Mouse (Mus musculus): Measurements from ENCODE around the gene Ormdl3. TPM values are rescaled to one million over a fixed set of nuclear protein-coding genes. Genes with fewer than 3 reads are reported as not detected.

Ormdl3 gene
- polyA plus RNA-seq, 1 experiment from 2014 or later: 58.2 TPM

GRCm38 (mm10) chr11:98587684-98588546 lies 747 bp upstream of the Ormdl3 start:
- peak; percentile 11; the same call in 1 of the 2 replicates for ATAC-seq (ENCODE audit: insufficient number of reproducible peaks, insufficient read depth, low FRiP score, low TSS enrichment, low read depth)
- Histone ChIP-seq H3K4me1 (replicated peaks) (peaks cover 30% of the 10 kb centered on the region), H3K4me3 (replicated peaks) (peak overlapping the region; percentile 85), H3K27me3 (peaks cover 11% of the 10 kb centered on the region), H3K9me3 (no peaks in the 10 kb centered on the region), H3K4me2 (peak overlapping the region; percentile 94), H3K36me3 (peaks cover 13% of the 10 kb centered on the region), H3K9ac (replicated peaks) (peak overlapping the region; percentile 81), H3K27ac (peak overlapping the region; percentile 75)
- 5% methylated on average over 20 of the region's 20 CpGs for WGBS

- peak overlapping the region; percentile 81 for H3K9ac ChIP-seq (replicated peaks)
- H3K4me1 ChIP-seq (replicated peaks): peaks cover 30% of the 10 kb centered on the region
- H3K4me3 ChIP-seq (replicated peaks): peak overlapping the region; percentile 85
- 3% methylated on average over 22 of the region's 22 CpGs for WGBS
- ATAC-seq (ENCODE audit: insufficient number of reproducible peaks, insufficient read depth, low FRiP score, low TSS enrichment, low read depth): peak; percentile 33; the same call in 1 of the 2 replicates
- H3K27me3 ChIP-seq: peaks cover 4% of the 10 kb centered on the region; the same call in 1 of the 2 replicates
- H3K9me3 ChIP-seq: no peaks in the 10 kb centered on the region
- H3K36me3 ChIP-seq: peaks cover 30% of the 10 kb centered on the region
- peak overlapping the region; percentile 94 for H3K4me2 ChIP-seq
- peak overlapping the region; percentile 82 for H3K27ac ChIP-seq
Measured at GRCm38 (mm10) chr11:98586087-98586891, 879 bp downstream of the Ormdl3 start.

GRCm38 (mm10) chr11:98584629-98585177 lies 2.5 kb downstream of the Ormdl3 start:
- Histone ChIP-seq H3K27ac (no peak overlapping the region), H3K4me3 (replicated peaks) (no peak overlapping the region), H3K36me3 (peaks cover 43% of the 10 kb centered on the region), H3K9ac (replicated peaks) (no peak overlapping the region; the same call in 1 of the 2 replicates), H3K9me3 (no peaks in the 10 kb centered on the region), H3K4me2 (peak overlapping the region; percentile 94; the same call in 1 of the 2 replicates), H3K4me1 (replicated peaks) (peaks cover 30% of the 10 kb centered on the region), H3K27me3 (no peaks in the 10 kb centered on the region)
- no peak for ATAC-seq (ENCODE audit: insufficient number of reproducible peaks, insufficient read depth, low FRiP score, low TSS enrichment, low read depth)
- WGBS: 90% methylated on average over 6 of the region's 6 CpGs

GRCm38 (mm10) chr11:98584146-98584545 lies 3.0 kb downstream of the Ormdl3 start:
- H3K27ac ChIP-seq: no peak overlapping the region
- H3K4me2 ChIP-seq: no peak overlapping the region
- ATAC-seq (ENCODE audit: insufficient number of reproducible peaks, insufficient read depth, low FRiP score, low TSS enrichment, low read depth): no peak
- H3K4me3 ChIP-seq (replicated peaks): no peak overlapping the region
- peaks cover 30% of the 10 kb centered on the region for H3K4me1 ChIP-seq (replicated peaks)
- no peak overlapping the region for H3K9ac ChIP-seq (replicated peaks)
- no peaks in the 10 kb centered on the region for H3K9me3 ChIP-seq
- H3K27me3 ChIP-seq: no peaks in the 10 kb centered on the region
- H3K36me3 ChIP-seq: peaks cover 43% of the 10 kb centered on the region
- 59% methylated on average over 1 of the region's 1 CpGs for WGBS

- Histone ChIP-seq H3K4me2 (no peak overlapping the region), H3K27me3 (no peaks in the 10 kb centered on the region), H3K9me3 (no peaks in the 10 kb centered on the region), H3K27ac (no peak overlapping the region), H3K4me1 (replicated peaks) (peaks cover 29% of the 10 kb centered on the region), H3K36me3 (peaks cover 43% of the 10 kb centered on the region), H3K9ac (replicated peaks) (no peak overlapping the region), H3K4me3 (replicated peaks) (no peak overlapping the region)
- ATAC-seq (ENCODE audit: insufficient number of reproducible peaks, insufficient read depth, low FRiP score, low TSS enrichment, low read depth): no peak
- 18% methylated on average over 3 of the region's 3 CpGs for WGBS
Measured at GRCm38 (mm10) chr11:98583571-98583970, 3.6 kb downstream of the Ormdl3 start.

- ATAC-seq (ENCODE audit: insufficient number of reproducible peaks, insufficient read depth, low FRiP score, low TSS enrichment, low read depth): no peak
- Histone ChIP-seq H3K4me1 (replicated peaks) (peaks cover 26% of the 10 kb centered on the region), H3K27me3 (no peaks in the 10 kb centered on the region), H3K36me3 (peaks cover 43% of the 10 kb centered on the region), H3K9ac (replicated peaks) (no peak overlapping the region), H3K4me3 (replicated peaks) (no peak overlapping the region), H3K9me3 (no peaks in the 10 kb centered on the region), H3K27ac (no peak overlapping the region), H3K4me2 (no peak overlapping the region)
- WGBS: 92% methylated on average over 3 of the region's 3 CpGs
Measured at GRCm38 (mm10) chr11:98583265-98583552, 4.0 kb downstream of the Ormdl3 start.

- H3K4me1 ChIP-seq (replicated peaks): peaks cover 21% of the 10 kb centered on the region
- no peaks in the 10 kb centered on the region for H3K27me3 ChIP-seq
- H3K4me3 ChIP-seq (replicated peaks): no peak overlapping the region
- peaks cover 43% of the 10 kb centered on the region for H3K36me3 ChIP-seq
- H3K9me3 ChIP-seq: no peaks in the 10 kb centered on the region
- no peak for ATAC-seq (ENCODE audit: insufficient number of reproducible peaks, insufficient read depth, low FRiP score, low TSS enrichment, low read depth)
- H3K9ac ChIP-seq (replicated peaks): no peak overlapping the region
- no peak overlapping the region for H3K27ac ChIP-seq
- H3K4me2 ChIP-seq: no peak overlapping the region
- WGBS: 86% methylated on average over 12 of the region's 12 CpGs
Measured at GRCm38 (mm10) chr11:98582551-98583264, 4.5 kb downstream of the Ormdl3 start.

- Histone ChIP-seq H3K4me1 (replicated peaks) (peaks cover 17% of the 10 kb centered on the region), H3K36me3 (peaks cover 43% of the 10 kb centered on the region), H3K27me3 (no peaks in the 10 kb centered on the region), H3K4me3 (replicated peaks) (no peak overlapping the region), H3K9me3 (no peaks in the 10 kb centered on the region), H3K4me2 (no peak overlapping the region), H3K27ac (0 out of 2 replicates have a peak overlapping the region, but pooled peaks have one; percentile 0), H3K9ac (replicated peaks) (no peak overlapping the region)
- no peak for ATAC-seq (ENCODE audit: insufficient number of reproducible peaks, insufficient read depth, low FRiP score, low TSS enrichment, low read depth)
- 82% methylated on average over 8 of the region's 8 CpGs for WGBS
Measured at GRCm38 (mm10) chr11:98582030-98582388, 5.2 kb downstream of the Ormdl3 start.

- 79% methylated on average over 17 of the region's 17 CpGs for WGBS
- Histone ChIP-seq H3K9ac (replicated peaks) (no peak overlapping the region), H3K4me1 (replicated peaks) (peaks cover 17% of the 10 kb centered on the region), H3K27me3 (no peaks in the 10 kb centered on the region), H3K4me2 (no peak overlapping the region), H3K4me3 (replicated peaks) (no peak overlapping the region), H3K36me3 (peaks cover 43% of the 10 kb centered on the region), H3K9me3 (no peaks in the 10 kb centered on the region), H3K27ac (no peak overlapping the region)
- ATAC-seq (ENCODE audit: insufficient number of reproducible peaks, insufficient read depth, low FRiP score, low TSS enrichment, low read depth): no peak
Measured at GRCm38 (mm10) chr11:98581286-98582029, 5.7 kb downstream of the Ormdl3 start.

GRCm38 (mm10) chr11:98580301-98581121 lies 6.7 kb downstream of the Ormdl3 start:
- no peak for ATAC-seq (ENCODE audit: insufficient number of reproducible peaks, insufficient read depth, low FRiP score, low TSS enrichment, low read depth)

More at GRCm38 (mm10) chr11:98580301-98581121, 6.7 kb downstream of the Ormdl3 start:
- Histone ChIP-seq H3K27me3 (no peaks in the 10 kb centered on the region), H3K9me3 (no peaks in the 10 kb centered on the region), H3K4me3 (replicated peaks) (no peak overlapping the region), H3K4me2 (no peak overlapping the region), H3K27ac (0 out of 2 replicates have a peak overlapping the region, but pooled peaks have one; percentile 7), H3K4me1 (replicated peaks) (peaks cover 9% of the 10 kb centered on the region), H3K9ac (replicated peaks) (no peak overlapping the region), H3K36me3 (peaks cover 43% of the 10 kb centered on the region)
- WGBS: 82% methylated on average over 16 of the region's 16 CpGs
